Comparison of ENCODE assay signal across 9 mouse cellular contexts in the genomic region with DNA sequence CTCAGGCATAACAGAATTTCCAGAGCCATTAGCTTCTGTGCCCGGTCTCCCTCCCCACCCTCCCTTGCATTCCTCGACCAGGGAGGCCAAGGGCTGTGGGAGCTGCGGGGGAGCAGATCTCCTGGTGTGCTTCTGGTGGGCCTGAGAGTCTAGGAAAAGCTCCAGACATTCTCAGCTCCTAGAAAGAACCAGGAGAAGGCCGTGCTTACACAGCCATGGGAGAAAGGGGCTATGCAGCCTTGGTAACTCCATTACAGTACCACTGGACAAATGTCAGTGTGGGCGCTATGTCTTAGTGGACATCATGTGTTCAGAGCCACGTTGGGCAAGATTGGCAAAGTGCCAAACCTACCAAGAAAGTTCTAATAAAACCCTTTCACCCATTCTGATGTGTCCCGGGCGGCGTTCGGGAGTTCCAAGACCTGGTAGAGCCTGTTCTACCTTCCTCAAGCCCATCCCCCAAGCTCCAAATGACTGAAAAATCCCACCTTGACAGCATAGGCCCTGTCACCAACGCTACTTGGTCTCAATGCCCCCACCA. TPM values are rescaled to one million over a fixed set of nuclear protein-coding genes. Genes with fewer than 3 reads are reported as not detected.
DNase-seq lines count a peak whose midpoint lies in the region; ATAC-seq and TF ChIP-seq lines count a peak whose summit lies in the region.
"Had no signal": no experiment of that assay in that cellular context is flagged by ENCODE, and none has a peak within 500 bp of the region (broad histone marks: within the 10 kb centered on the region; RNA-seq: fewer than 3 reads in every experiment).

No protein-coding gene starts in this region.

- peak overlapping the region; percentile 84 for H3K9ac ChIP-seq in limb, embryonic 12.5 days (replicated peaks)

- no peak for ATAC-seq in limb, embryonic 12.5 days (ENCODE audit: insufficient number of reproducible peaks, insufficient read depth, low FRiP score, low TSS enrichment, low read depth)

- WGBS in embryonic facial prominence, embryonic 10.5 days: 12% methylated on average over 11 of the region's 11 CpGs
- 12% methylated on average over 11 of the region's 11 CpGs for WGBS in limb, embryonic 12.5 days

- H3K79me2 ChIP-seq in myocyte (ENCODE audit: control insufficient read depth, insufficient read depth): peaks cover 58% of the 10 kb centered on the region

- DNase-seq in layer of hippocampus, adult 11-12 months (ENCODE audit: low spot score): peak; percentile 51
- DNase-seq in layer of hippocampus, postnatal 36 days: no peak
- DNase-seq in embryonic facial prominence, embryonic 10.5 days (ENCODE audit: low spot score): no peak
- peak; percentile 46 for DNase-seq in heart, postnatal 4 days
- no peak for DNase-seq in ovary, postnatal 14 days (ENCODE audit: low spot score)
- DNase-seq in left cerebral cortex, postnatal 10 days (ENCODE audit: extremely low spot score in 1 of 2, low spot score in 2 of 2): no peak

- H3K4me1 ChIP-seq in embryonic facial prominence, embryonic 10.5 days: peaks cover 63% of the 10 kb centered on the region
- H3K4me1 ChIP-seq in limb, embryonic 12.5 days (replicated peaks): peaks cover 48% of the 10 kb centered on the region

- peak overlapping the region; percentile 75; the same call in 1 of the 2 replicates for H3K27ac ChIP-seq in embryonic facial prominence, embryonic 10.5 days (replicated peaks)
- H3K27ac ChIP-seq in limb, embryonic 12.5 days: 0 out of 2 replicates have a peak overlapping the region, but pooled peaks have one; percentile 0

- intact Hi-C loops in left cerebral cortex, postnatal 10 days (cut with DNase I): no loop called here

- peak overlapping the region; percentile 100 for H3K4me2 ChIP-seq in limb, embryonic 12.5 days
- H3K4me2 ChIP-seq in myocyte (ENCODE audit: low read depth): peak overlapping the region; percentile 24

- no peaks in the 10 kb centered on the region for H3K9me3 ChIP-seq in embryonic facial prominence, embryonic 10.5 days
- H3K9me3 ChIP-seq in limb, embryonic 12.5 days: no peaks in the 10 kb centered on the region

- TF ChIP-seq POLR2A in myocyte (IDR thresholded peaks at IDR 0.05; ENCODE audit: insufficient read length, low read depth): peak; percentile 39

- H3K27me3 ChIP-seq in embryonic facial prominence, embryonic 10.5 days (replicated peaks; ENCODE audit: low read depth, poor library complexity, severe bottlenecking): peaks cover 45% of the 10 kb centered on the region
- peaks cover 17% of the 10 kb centered on the region for H3K27me3 ChIP-seq in limb, embryonic 12.5 days
- no peaks in the 10 kb centered on the region for H3K27me3 ChIP-seq in myocyte (ENCODE audit: control insufficient read depth, insufficient read depth, insufficient read length)

- H3ac ChIP-seq in myocyte (ENCODE audit: control insufficient read depth, insufficient read length): peak overlapping the region; percentile 75

- H3K36me3 ChIP-seq in embryonic facial prominence, embryonic 10.5 days (replicated peaks): no peaks in the 10 kb centered on the region
- no peaks in the 10 kb centered on the region for H3K36me3 ChIP-seq in limb, embryonic 12.5 days
- H3K36me3 ChIP-seq in myocyte (ENCODE audit: control insufficient read depth, insufficient read depth): peaks cover 18% of the 10 kb centered on the region

- peak overlapping the region; percentile 68 for H3K4me3 ChIP-seq in embryonic facial prominence, embryonic 10.5 days
- H3K4me3 ChIP-seq in limb, embryonic 12.5 days (replicated peaks): peak overlapping the region; percentile 68
- peak overlapping the region; percentile 100 for H3K4me3 ChIP-seq in myocyte

TF ChIP-seq in myocyte, 11 proteins besides CTCF, POLR2A, EP300 and RAD21:
- TF ChIP-seq USF1 (IDR thresholded peaks at IDR 0.05; ENCODE audit: low read depth) (no peak), POLR2AphosphoS2 (IDR thresholded peaks at IDR 0.05; ENCODE audit: insufficient read length, low read depth) (peak; percentile 66)

RNA-seq across cellular contexts. Expression of a gene that starts 7.7 kb away (rescaled TPM):
- total RNA-seq in layer of hippocampus, postnatal 36 days (2021): 10 to 100 TPM; 32.6 to 34.3 TPM
- polyA plus RNA-seq in embryonic facial prominence, embryonic 10.5 days (2016; fragmentation: Nextera tagmentation; extraction: Ambion mirVana): 15.2 and 17.9 TPM in 2 replicates
- total RNA-seq in heart, postnatal 4 days (2021): 100 to 1,000 TPM; 178 to 181 TPM
- polyA plus RNA-seq in limb, embryonic 12.5 days (2016; fragmentation: Nextera tagmentation; extraction: Ambion mirVana): 51.8 and 56.4 TPM in 2 replicates
- 954 TPM for polyA plus RNA-seq in myocyte (2012; fragmentation: generic; extraction: Trizol)
- total RNA-seq in left cerebral cortex, postnatal 10 days (2021): 10 to 100 TPM; 47.2 to 48.6 TPM

RNA-seq across cellular contexts. Expression of a gene that starts 30.1 kb away (rescaled TPM):
- 1 to 10 TPM; 4.0 to 4.4 TPM for total RNA-seq in layer of hippocampus, postnatal 36 days (2021)
- polyA plus RNA-seq in embryonic facial prominence, embryonic 10.5 days (2016; fragmentation: Nextera tagmentation; extraction: Ambion mirVana): 33.6 and 37.4 TPM in 2 replicates
- 10 to 100 TPM; 11.7 TPM for total RNA-seq in heart, postnatal 4 days (2021)
- polyA plus RNA-seq in limb, embryonic 12.5 days (2016; fragmentation: Nextera tagmentation; extraction: Ambion mirVana): 37.4 and 38.0 TPM in 2 replicates
- polyA plus RNA-seq in myocyte (2012; fragmentation: generic; extraction: Trizol): 8.1 TPM
- 10 to 100 TPM in 1 of 2 experiments, 1 to 10 TPM in 1; 6.9 to 10.7 TPM for total RNA-seq in left cerebral cortex, postnatal 10 days (2021)

RNA-seq across cellular contexts. Expression of a gene that starts 41.1 kb away (rescaled TPM):
- 10 to 100 TPM; 34.1 to 36.8 TPM for total RNA-seq in layer of hippocampus, postnatal 36 days (2021)
- polyA plus RNA-seq in embryonic facial prominence, embryonic 10.5 days (2016; fragmentation: Nextera tagmentation; extraction: Ambion mirVana): 5.9 and 7.1 TPM in 2 replicates
- total RNA-seq in heart, postnatal 4 days (2021): 1 to 10 TPM; 1.5 to 1.7 TPM
- 8.0 and 8.3 TPM in 2 replicates for polyA plus RNA-seq in limb, embryonic 12.5 days (2016; fragmentation: Nextera tagmentation; extraction: Ambion mirVana)
- polyA plus RNA-seq in myocyte (2012; fragmentation: generic; extraction: Trizol): 0.35 TPM
- 10 to 100 TPM; 46.5 to 52.6 TPM for total RNA-seq in left cerebral cortex, postnatal 10 days (2021)

RNA-seq across cellular contexts. Expression of a gene that starts 46.0 kb away (rescaled TPM):
- under 1 TPM in 1 of 2 experiments, not detected in 1; 0.63 TPM for total RNA-seq in layer of hippocampus, postnatal 36 days (2021)
- polyA plus RNA-seq in embryonic facial prominence, embryonic 10.5 days (2016; fragmentation: Nextera tagmentation; extraction: Ambion mirVana): 4.9 and 5.8 TPM in 2 replicates
- not detected for total RNA-seq in heart, postnatal 4 days (2021)
- polyA plus RNA-seq in limb, embryonic 12.5 days (2016; fragmentation: Nextera tagmentation; extraction: Ambion mirVana): 2.6 and 3.5 TPM in 2 replicates
- 0.13 TPM for polyA plus RNA-seq in myocyte (2012; fragmentation: generic; extraction: Trizol)
- total RNA-seq in left cerebral cortex, postnatal 10 days (2021): not detected
- total RNA-seq: layer of hippocampus, postnatal 10 days had no signal

RNA-seq across cellular contexts. Expression of a gene that starts 50.8 kb away (rescaled TPM):
- 100 to 1,000 TPM in 1 of 2 experiments, 10 to 100 TPM in 1; 91.0 to 111 TPM for total RNA-seq in layer of hippocampus, postnatal 36 days (2021)
- 158 and 161 TPM in 2 replicates for polyA plus RNA-seq in embryonic facial prominence, embryonic 10.5 days (2016; fragmentation: Nextera tagmentation; extraction: Ambion mirVana)
- 10 to 100 TPM; 81.9 to 89.1 TPM for total RNA-seq in heart, postnatal 4 days (2021)
- 134 and 139 TPM in 2 replicates for polyA plus RNA-seq in limb, embryonic 12.5 days (2016; fragmentation: Nextera tagmentation; extraction: Ambion mirVana)
- polyA plus RNA-seq in myocyte (2012; fragmentation: generic; extraction: Trizol): 165 TPM
- 100 to 1,000 TPM; 109 to 110 TPM for total RNA-seq in left cerebral cortex, postnatal 10 days (2021)

Comparison
In these comparisons a context has a peak if more than half of its experiments do, and no peak if none do; other contexts are left out.
1. DNase-seq: peak in layer of hippocampus, adult 11-12 months (single experiment) and heart, postnatal 4 days (single experiment); none in layer of hippocampus, postnatal 36 days (0 of 2), embryonic facial prominence, embryonic 10.5 days (single experiment), ovary, postnatal 14 days (single experiment) and left cerebral cortex, postnatal 10 days (0 of 2).
2. RNA of a gene that starts 41.1 kb away (total RNA-seq): 46.5 to 52.6 TPM in left cerebral cortex, postnatal 10 days and 34.1 to 36.8 TPM in layer of hippocampus, postnatal 36 days; 1.5 to 1.7 TPM in heart, postnatal 4 days; every median in the first group is over 10 times any median in the second.
3. Peak in every context shown above with its lines, with median percentiles within 50 percentile points of each other: H3K4me3 ChIP-seq.